Mouse (Mus musculus) embryonic facial prominence, embryonic 14.5 days (tissue): ENCODE results near the gene Zfp90. TPM values are rescaled to one million over a fixed set of nuclear protein-coding genes. Genes with fewer than 3 reads are reported as not detected.
"Not testable (repeated sequence)": the region's sequence is repeated elsewhere in the genome, so short reads cannot be mapped to it uniquely, and the experiment has no call there.

Experiments
- ATAC-seq: fragments of 200-750 bp; cut with Nextera tagmentation; 2 replicates; pipeline ENCODE4 v1.8.0; 2017; ENCODE audit warnings: low read depth, moderate number of reproducible peaks, moderate TSS enrichment
- DNase-seq: peaks from one replicate; pipeline ENCODE4 v3.0.0-alpha.2; 2015; ENCODE audit warnings: low spot score
- H3K27ac ChIP-seq: fragments of 300-500 bp; sonication (generic); replicated peaks from 2 replicates; pipeline ENCODE4 v1.5.1; 2014; ENCODE audit warnings: low read depth, mild to moderate bottlenecking, low read length, moderate library complexity
- H3K27me3 ChIP-seq: fragments of 300-500 bp; sonication (generic); replicated peaks from 2 replicates; pipeline ENCODE4 v1.6.1; 2014; ENCODE audit warnings: low read length; ENCODE audit not compliant: control insufficient read depth, insufficient read depth
- H3K36me3 ChIP-seq: fragments of 300-500 bp; sonication (generic); 2 replicates; pipeline ENCODE4 v1.6.1; 2014; ENCODE audit warnings: low read length, mixed read lengths; ENCODE audit not compliant: control insufficient read depth, insufficient read depth
- H3K4me1 ChIP-seq: fragments of 300-500 bp; sonication (generic); 2 replicates; pipeline ENCODE4 v1.6.1; 2014; ENCODE audit warnings: antibody characterized with exemption, low read length; ENCODE audit not compliant: control insufficient read depth, insufficient read depth
- H3K4me2 ChIP-seq: fragments of 300-500 bp; sonication (generic); 2 replicates; pipeline ENCODE4 v1.6.1; 2014; ENCODE audit warnings: low read depth, mild to moderate bottlenecking, low read length, moderate library complexity, mixed read lengths
- H3K4me3 ChIP-seq: fragments of 300-500 bp; sonication (generic); 2 replicates; pipeline ENCODE4 v1.5.1; 2014; ENCODE audit warnings: low read depth, mild to moderate bottlenecking, low read length
- H3K9ac ChIP-seq: fragments of 300-500 bp; sonication (generic); 2 replicates; pipeline ENCODE4 v1.6.1; 2014; ENCODE audit warnings: low read depth, mild to moderate bottlenecking, low read length, moderate library complexity, mixed read lengths
- H3K9me3 ChIP-seq: fragments of 300-500 bp; sonication (generic); 2 replicates; pipeline ENCODE4 v1.6.1; 2016; ENCODE audit warnings: low read length; ENCODE audit not compliant: control insufficient read depth
- WGBS: fragments of 180-500 bp; shearing (Covaris S2); extraction: QIAGEN DNeasy Blood & Tissue Kit; methylation state at CpG from one replicate; pipeline ENCODE4 v1.1.7; 2014; 5-methylcytosine and 5-hydroxymethylcytosine counted together
- polyA plus RNA-seq: library from polyadenylated mRNA; unstranded; fragments of >200 nt; fragmentation: Nextera tagmentation; extraction: Ambion mirVana; gene quantifications from 2 replicates; pipeline ENCODE4 v1.2.1, GENCODE M21; 2014

Gene Zfp90
- polyA plus RNA-seq, 1 experiment from 2014 or later = 18.4 TPM

DNA sequence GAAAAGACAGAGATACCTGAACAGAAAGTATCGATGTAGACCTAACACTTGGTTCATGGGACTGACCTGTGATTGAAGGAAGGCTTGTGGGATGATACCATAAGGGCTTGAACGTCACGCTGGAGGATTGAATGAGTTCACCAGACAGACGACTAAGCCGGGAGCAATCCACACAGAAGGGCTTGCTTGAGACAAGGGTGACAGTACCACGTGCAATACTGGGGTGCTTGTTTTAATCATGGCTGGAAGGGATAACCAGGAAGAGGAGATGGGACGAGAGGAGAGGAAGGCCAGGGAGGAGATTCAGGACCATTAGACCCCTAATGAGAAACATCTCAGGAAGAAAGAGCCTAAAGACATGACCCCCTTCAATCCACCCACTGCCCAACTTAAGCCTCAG is 4.6 kb upstream of the Zfp90 start:
- no peak overlapping the region for H3K4me2 ChIP-seq
- no peak overlapping the region for H3K27ac ChIP-seq
- 67% methylated on average over 7 of the region's 7 CpGs for WGBS
- H3K4me3 ChIP-seq = no peak overlapping the region
- H3K9ac ChIP-seq = no peak overlapping the region
- no peak for DNase-seq
- no peak for ATAC-seq
- no peaks in the 10 kb centered on the region for H3K27me3 ChIP-seq
- H3K4me1 ChIP-seq = peaks cover 9% of the 10 kb centered on the region
- no peaks in the 10 kb centered on the region for H3K9me3 ChIP-seq
- H3K36me3 ChIP-seq = no peaks in the 10 kb centered on the region

DNA sequence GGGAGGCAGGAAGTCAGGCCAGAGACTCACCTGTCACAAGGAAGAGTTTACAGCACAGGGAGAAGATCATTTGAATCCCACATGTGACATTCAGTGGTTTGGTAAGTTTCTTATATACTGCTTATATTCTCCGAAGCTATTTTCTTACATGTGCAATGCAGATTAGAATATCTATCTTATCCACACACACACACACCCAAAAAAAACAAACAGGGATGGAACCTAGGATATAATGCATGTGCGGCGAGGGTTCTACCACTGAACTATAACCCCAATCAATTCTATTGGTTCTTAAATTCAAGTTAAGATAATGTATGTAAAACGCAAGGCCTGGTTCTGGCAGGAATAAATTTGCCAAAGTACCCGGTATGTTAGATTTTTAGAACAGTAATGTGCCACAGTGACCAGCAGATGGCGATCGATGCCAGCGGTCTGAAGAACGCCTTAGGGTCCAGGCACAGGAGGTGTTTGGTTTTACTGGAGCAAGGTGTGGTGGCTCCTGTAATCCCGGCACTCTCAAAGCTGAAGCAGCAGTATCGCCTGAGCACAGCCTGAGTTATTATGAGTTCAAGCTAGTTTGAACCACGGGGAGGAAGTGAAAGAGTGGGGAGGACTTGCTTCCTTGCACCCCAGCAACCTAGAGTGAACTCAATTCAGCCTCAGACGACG is 3.2 kb upstream of the Zfp90 start:
- Histone ChIP-seq H3K9ac (no peak overlapping the region), H3K9me3 (no peaks in the 10 kb centered on the region), H3K27me3 (no peaks in the 10 kb centered on the region), H3K36me3 (no peaks in the 10 kb centered on the region), H3K4me2 (no peak overlapping the region), H3K4me3 (no peak overlapping the region), H3K27ac (no peak overlapping the region), H3K4me1 (0 out of 2 replicates have a peak, but pooled peaks cover 3% of the 10 kb centered on the region)
- ATAC-seq = no peak
- peak; percentile 77 for DNase-seq
- WGBS = 19% methylated on average over 14 of the region's 14 CpGs

DNA sequence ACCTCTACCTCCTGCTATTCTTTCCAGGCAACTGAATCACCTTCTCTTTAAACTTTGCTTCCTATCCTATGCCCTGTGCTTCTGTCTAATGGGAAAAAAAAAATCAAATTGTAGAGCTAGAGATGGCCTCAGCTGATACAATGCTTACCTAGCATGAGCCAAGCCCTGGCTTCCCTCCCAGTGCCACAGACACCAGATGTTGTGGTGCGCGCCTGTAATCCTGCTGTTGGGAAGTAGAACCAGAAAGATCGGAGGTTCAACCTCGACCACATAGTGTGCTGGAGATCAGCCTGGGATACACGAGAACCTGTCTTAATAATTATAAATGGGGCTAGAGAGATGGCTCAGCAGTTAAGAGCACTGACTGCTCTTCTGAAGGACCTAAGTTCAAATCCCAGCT is 2.6 kb downstream of the Zfp90 start:
- Histone ChIP-seq H3K9me3 (peaks cover 34% of the 10 kb centered on the region), H3K4me3 (no peak overlapping the region), H3K27me3 (no peaks in the 10 kb centered on the region), H3K36me3 (peaks cover 54% of the 10 kb centered on the region), H3K9ac (no peak overlapping the region), H3K27ac (no peak overlapping the region), H3K4me1 (0 out of 2 replicates have a peak, but pooled peaks cover 3% of the 10 kb centered on the region), H3K4me2 (no peak overlapping the region)
- WGBS = 96% methylated on average over 5 of the region's 5 CpGs
- DNase-seq (no peak), ATAC-seq (no peak)

DNA sequence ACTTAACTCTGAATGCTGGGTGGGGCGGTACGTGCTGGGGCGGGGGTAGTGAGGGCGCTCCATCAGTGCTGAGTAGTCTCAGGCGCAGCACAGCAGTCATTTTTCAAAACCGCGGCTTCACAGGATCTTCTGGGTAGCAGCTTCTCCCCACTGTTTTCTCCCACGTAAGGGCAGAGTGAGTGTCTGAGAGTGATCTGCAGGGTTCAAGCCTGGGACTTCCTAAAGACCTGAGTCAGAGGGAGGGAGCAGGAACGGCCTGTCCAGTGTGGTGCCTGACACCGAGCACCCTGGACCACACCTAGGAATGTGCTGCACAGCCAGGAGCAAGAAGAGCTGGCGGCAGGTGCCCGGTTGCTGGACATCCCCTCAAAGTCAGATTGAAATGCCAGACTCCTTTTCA is 16.0 kb downstream of the Zfp90 start:
- Histone ChIP-seq H3K9me3 (peaks cover 22% of the 10 kb centered on the region), H3K9ac (no peak overlapping the region), H3K4me1 (peaks cover 7% of the 10 kb centered on the region; the same call in 1 of the 2 replicates), H3K4me2 (no peak overlapping the region), H3K27ac (no peak overlapping the region), H3K36me3 (peaks cover 17% of the 10 kb centered on the region), H3K27me3 (peaks cover 12% of the 10 kb centered on the region), H3K4me3 (no peak overlapping the region)
- no peak for DNase-seq
- no peak for ATAC-seq
- 41% methylated on average over 12 of the region's 12 CpGs for WGBS

DNA sequence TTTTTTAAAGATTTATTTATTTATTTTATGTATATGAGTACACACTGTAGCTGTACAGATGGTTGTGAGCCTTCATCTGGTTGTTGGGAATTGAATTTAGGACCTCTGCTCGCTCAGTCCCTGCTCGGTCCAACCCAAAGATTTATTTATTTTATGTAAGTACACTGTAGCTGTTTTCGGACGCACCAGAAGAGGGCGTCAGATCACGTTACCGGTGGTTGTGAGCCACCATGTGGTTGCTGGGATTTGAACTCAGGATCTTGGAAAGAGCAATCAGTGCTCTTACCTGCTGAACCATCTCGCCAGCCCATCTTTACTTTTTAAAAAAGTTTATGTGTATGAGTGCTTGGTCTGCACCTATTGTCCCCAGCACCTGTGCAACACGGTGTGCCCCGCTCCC is 16.8 kb downstream of the Zfp90 start:
- WGBS = 56% methylated on average over 10 of the region's 10 CpGs

DNA sequence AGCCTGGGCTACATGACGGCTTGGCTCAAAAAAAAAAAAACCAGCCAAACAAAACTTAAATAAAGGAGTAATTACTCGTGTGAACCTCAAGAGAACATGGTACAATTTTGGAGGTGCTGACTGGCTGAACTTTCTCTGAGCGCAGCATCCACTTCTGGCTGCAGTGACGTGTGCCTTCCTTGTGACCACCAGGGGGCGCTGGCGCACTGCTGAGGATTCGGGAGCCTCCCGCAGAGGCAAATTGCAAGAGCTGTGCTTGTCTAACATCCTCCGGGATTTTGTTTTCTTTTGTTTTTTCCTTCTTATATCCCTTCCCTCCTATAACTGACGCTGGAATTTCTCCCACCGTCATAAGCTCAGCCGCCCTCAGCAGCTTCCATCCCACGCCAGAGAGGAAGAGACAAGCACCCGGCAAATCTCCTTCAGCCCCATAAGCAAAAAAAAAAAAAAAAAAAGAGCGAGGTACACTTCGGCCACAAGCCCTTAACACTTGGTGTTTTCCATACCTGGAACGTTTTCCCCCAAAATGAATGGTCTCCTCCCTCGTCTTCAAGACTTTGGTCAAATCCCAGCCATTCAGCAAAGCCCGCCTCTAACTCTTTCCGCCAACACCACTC is 17.9 kb downstream of the Zfp90 start:
- peak; percentile 91 for DNase-seq
- peak; percentile 78 for ATAC-seq
- H3K36me3 ChIP-seq = no peaks in the 10 kb centered on the region
- peaks cover 7% of the 10 kb centered on the region; the same call in 1 of the 2 replicates for H3K4me1 ChIP-seq
- peak overlapping the region; percentile 51 for H3K9ac ChIP-seq
- H3K4me3 ChIP-seq = peak overlapping the region; percentile 38
- H3K4me2 ChIP-seq = peak overlapping the region; percentile 60
- H3K27me3 ChIP-seq = peaks cover 12% of the 10 kb centered on the region
- 6% methylated on average over 19 of the region's 20 CpGs for WGBS
- peaks cover 2% of the 10 kb centered on the region for H3K9me3 ChIP-seq
- no peak overlapping the region for H3K27ac ChIP-seq

More for the DNA sequence above, 16.8 kb downstream of the Zfp90 start:
- not testable (repeated sequence) for H3K4me1 ChIP-seq, ATAC-seq, H3K36me3 ChIP-seq, H3K4me3 ChIP-seq, H3K4me2 ChIP-seq, H3K27ac ChIP-seq, H3K9ac ChIP-seq, DNase-seq
- H3K27me3 ChIP-seq = peaks cover 12% of the 10 kb centered on the region
- H3K9me3 ChIP-seq = peaks cover 13% of the 10 kb centered on the region

- ATAC-seq (no peak), DNase-seq (no peak)
- 0 out of 2 replicates have a peak overlapping the region, but pooled peaks have one; percentile 60 for H3K4me2 ChIP-seq
- 42% methylated on average over 1 of the region's 1 CpGs for WGBS
- peaks cover 12% of the 10 kb centered on the region for H3K27me3 ChIP-seq
- no peaks in the 10 kb centered on the region for H3K9me3 ChIP-seq
- no peaks in the 10 kb centered on the region for H3K36me3 ChIP-seq
- peak overlapping the region; percentile 51; the same call in 1 of the 2 replicates for H3K9ac ChIP-seq
- peaks cover 7% of the 10 kb centered on the region; the same call in 1 of the 2 replicates for H3K4me1 ChIP-seq
- H3K4me3 ChIP-seq = no peak overlapping the region; the same call in 1 of the 2 replicates
- H3K27ac ChIP-seq = no peak overlapping the region
These were observed 18.5 kb downstream of the Zfp90 start for GRCm38 (mm10) chr8:106433667-106434066.

GRCm38 (mm10) chr8:106437781-106438180 is 22.7 kb downstream of the Zfp90 start:
- WGBS = 64% methylated on average over 3 of the region's 3 CpGs
- H3K36me3 ChIP-seq = no peaks in the 10 kb centered on the region
- ATAC-seq (no peak), DNase-seq (no peak)
- H3K9ac ChIP-seq = no peak overlapping the region
- H3K27ac ChIP-seq = no peak overlapping the region
- no peak overlapping the region for H3K4me3 ChIP-seq
- H3K27me3 ChIP-seq = peaks cover 1% of the 10 kb centered on the region; the same call in 1 of the 2 replicates
- H3K4me1 ChIP-seq = peaks cover 7% of the 10 kb centered on the region; the same call in 1 of the 2 replicates
- no peak overlapping the region for H3K4me2 ChIP-seq
- H3K9me3 ChIP-seq = no peaks in the 10 kb centered on the region
